Mouse (Mus musculus): ENCODE data around the gene Zfp574.

Zfp574 gene

GRCm38 (mm10) chr7:25112178-25112955 lies 40.0 kb downstream of the Zfp574 start:
- DNase-seq (ENCODE audit: low read depth): no peak

DNA sequence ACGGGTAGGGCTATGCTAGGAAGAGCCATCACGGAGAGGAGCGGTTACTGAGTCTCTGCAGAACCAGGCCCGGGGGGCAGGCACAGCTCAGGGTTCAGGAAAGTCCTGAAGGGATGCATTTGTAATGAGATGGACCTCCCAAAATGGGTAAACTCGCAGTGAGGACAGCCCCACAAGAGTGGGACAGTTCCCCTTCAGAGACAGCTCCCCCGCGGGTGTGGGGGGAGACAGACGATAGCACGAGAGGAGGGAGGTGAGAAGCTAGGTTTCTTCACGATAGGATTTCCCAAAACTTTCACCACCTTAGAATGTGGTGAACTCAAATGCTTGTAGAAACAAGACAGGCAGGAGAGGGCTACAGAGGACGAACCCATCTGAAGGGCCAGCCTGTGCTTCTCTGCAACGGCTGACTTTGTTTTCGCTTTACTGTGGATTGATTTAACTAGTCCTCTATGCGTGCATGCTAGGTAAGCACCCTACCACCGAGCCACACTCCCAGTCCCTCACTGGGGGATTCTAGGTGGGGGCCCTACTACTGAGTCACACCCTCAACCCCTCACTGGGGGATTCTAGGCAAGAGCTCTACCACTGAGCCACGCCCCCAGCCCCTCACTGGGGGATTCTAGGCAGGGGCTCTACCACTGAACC lies 40.7 kb downstream of the Zfp574 start:
- DNase-seq (ENCODE audit: low read depth): no peak

- DNase-seq (ENCODE audit: low read depth): no peak
Measured at GRCm38 (mm10) chr7:25120061-25120834, 47.9 kb downstream of the Zfp574 start.

DNA sequence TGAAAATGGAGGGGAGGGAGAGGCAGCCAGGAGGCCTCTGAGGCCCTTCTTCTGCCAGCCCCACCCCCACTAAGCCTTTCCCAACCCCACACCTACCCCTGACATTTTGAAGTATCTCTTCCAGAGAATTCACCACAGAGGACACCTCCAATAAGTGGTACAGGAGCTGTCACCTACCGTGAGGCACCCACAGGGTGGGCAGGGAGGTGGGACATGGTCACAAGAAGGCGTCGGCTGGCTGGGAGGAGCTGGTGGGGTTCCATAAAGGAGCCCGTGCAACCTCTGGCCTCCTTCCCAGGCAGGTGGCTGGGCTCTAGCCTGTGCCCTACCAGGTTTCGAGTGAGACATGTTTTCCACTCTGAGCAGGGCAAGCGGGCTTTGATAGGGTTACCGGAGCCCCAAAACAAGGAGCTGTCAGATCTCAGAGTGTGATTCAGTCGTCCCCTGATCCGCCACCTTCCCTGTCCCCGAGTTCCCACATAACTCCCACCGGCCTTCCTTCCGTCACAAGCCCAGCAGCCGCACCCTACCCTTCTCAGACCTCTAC lies 48.9 kb downstream of the Zfp574 start:
- DNase-seq (ENCODE audit: low read depth): no peak

DNA sequence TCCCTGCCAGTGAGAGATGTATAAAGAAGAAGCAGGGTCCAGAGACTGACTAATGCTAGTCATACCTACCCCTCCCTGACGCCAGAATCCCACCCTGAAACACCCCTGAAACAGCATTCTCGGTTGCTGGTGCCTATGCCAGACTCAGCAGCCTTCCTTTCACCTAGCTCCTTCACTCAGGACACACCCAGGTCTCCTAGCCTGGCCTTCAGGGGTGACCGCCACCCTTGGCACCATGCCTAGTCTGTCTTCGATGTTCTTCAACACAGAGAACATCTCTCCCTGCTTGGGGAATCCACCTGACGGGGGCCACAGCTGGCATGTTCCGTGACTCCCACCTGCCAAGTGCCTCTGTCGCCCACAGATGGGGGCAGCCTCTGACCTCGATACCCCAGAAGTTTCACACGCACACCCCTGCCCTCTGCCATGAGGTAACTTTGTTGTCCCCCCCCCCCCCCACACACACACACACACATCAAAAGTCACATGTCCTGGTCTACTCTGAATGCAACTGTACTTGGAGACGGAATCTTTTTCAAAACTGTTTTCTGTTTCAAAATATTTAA lies 53.4 kb downstream of the Zfp574 start:
- no peak for DNase-seq (ENCODE audit: low read depth)

GRCm38 (mm10) chr7:25127971-25128370 lies 55.6 kb downstream of the Zfp574 start:
- no peak for DNase-seq (ENCODE audit: low read depth)

- no peak for DNase-seq (ENCODE audit: low read depth)
Measured at GRCm38 (mm10) chr7:25129390-25129979, 57.1 kb downstream of the Zfp574 start.

- no peak for DNase-seq (ENCODE audit: low read depth)
Measured at GRCm38 (mm10) chr7:25130565-25130964, 58.2 kb downstream of the Zfp574 start.

GRCm38 (mm10) chr7:25131247-25131646 lies 58.9 kb downstream of the Zfp574 start:
- DNase-seq (ENCODE audit: low read depth): no peak

DNA sequence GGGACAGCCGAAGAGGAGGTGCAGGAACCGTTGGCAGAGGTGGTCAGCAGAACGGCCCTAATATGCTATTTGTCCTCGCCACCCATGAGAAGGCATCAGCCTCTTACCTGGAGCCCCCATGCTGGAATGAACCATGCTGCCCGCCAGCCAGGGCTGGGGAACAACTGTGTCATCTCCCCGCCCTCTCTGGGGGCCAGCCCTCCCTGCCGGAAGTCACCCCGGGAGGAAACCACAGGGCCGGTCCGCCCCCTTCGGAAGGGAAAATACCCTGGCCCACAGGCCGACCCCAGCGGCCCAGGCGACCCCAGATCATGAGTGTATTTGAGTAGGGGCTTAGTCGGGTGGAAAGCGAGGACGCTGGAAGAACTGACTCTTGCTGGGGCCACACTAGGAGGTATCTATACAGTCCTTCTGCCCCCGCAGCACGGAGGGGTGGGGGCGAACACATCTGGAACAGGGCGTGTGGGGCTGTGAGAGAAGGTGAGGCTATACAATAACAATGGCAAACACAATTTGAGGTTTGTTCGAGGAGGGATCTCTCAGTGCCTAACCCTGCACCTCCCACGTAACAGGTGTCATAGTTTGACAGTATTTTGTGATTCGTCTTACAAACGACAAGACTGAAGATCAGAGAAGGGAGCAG lies 60.1 kb downstream of the Zfp574 start:
- no peak for DNase-seq (ENCODE audit: low read depth)
